Mouse (Mus musculus) stomach, postnatal 0 days (tissue): ENCODE measurements around the gene Lrmda.

ENCODE experiments used
- CTCF ChIP-seq: IDR thresholded peaks from 2 replicates; pipeline ENCODE4 v1.5.1; 2016; ENCODE audit warnings: antibody characterized with exemption, low read depth, mild to moderate bottlenecking, moderate library complexity
- EP300 ChIP-seq: optimal IDR thresholded peaks from 2 replicates; pipeline ENCODE3; 2016; ENCODE audit warnings: antibody characterized with exemption

GRCm38 (mm10) chr14:22902914-22903313 lies 883.4 kb downstream of the Lrmda start:
- TF ChIP-seq EP300 = no peak
- no peak for TF ChIP-seq CTCF
